Mouse (Mus musculus): ENCODE data around the gene Pop7.

Pop7 gene

GRCm38 (mm10) chr5:137528247-137528968 is 26.1 kb upstream of the Pop7 start:
- no peak for DNase-seq (ENCODE audit: low read depth, low spot score)

- DNase-seq (ENCODE audit: low read depth, low spot score) = no peak
Measured at GRCm38 (mm10) chr5:137527413-137527812, 25.1 kb upstream of the Pop7 start.

- no peak for DNase-seq (ENCODE audit: low read depth, low spot score)
Measured at GRCm38 (mm10) chr5:137526192-137526936, 24.0 kb upstream of the Pop7 start.

GRCm38 (mm10) chr5:137525511-137525910 is 23.2 kb upstream of the Pop7 start:
- no peak for DNase-seq (ENCODE audit: low read depth, low spot score)

GRCm38 (mm10) chr5:137524671-137525070 is 22.4 kb upstream of the Pop7 start:
- DNase-seq (ENCODE audit: low read depth, low spot score) = no peak

- DNase-seq (ENCODE audit: low read depth, low spot score) = no peak
Measured at GRCm38 (mm10) chr5:137524251-137524515, 21.9 kb upstream of the Pop7 start.

GRCm38 (mm10) chr5:137523396-137524250 is 21.3 kb upstream of the Pop7 start:
- DNase-seq (ENCODE audit: low read depth, low spot score) = no peak

- DNase-seq (ENCODE audit: low read depth, low spot score) = no peak
Measured at GRCm38 (mm10) chr5:137522711-137523110, 20.4 kb upstream of the Pop7 start.

GRCm38 (mm10) chr5:137521861-137522260 is 19.5 kb upstream of the Pop7 start:
- DNase-seq (ENCODE audit: low read depth, low spot score) = no peak

GRCm38 (mm10) chr5:137519691-137520550 is 17.6 kb upstream of the Pop7 start:
- no peak for DNase-seq (ENCODE audit: low read depth, low spot score)

GRCm38 (mm10) chr5:137518436-137518835 is 16.1 kb upstream of the Pop7 start, which contains the start of gene Gigyf1:
Gene Gigyf1, plus strand, starts transcription at chr5:137518548.
- DNase-seq (ENCODE audit: low read depth, low spot score) = no peak

GRCm38 (mm10) chr5:137514811-137515210 is 12.5 kb upstream of the Pop7 start:
- DNase-seq (ENCODE audit: low read depth, low spot score) = no peak

- no peak for DNase-seq (ENCODE audit: low read depth, low spot score)
Measured at GRCm38 (mm10) chr5:137513951-137514721, 11.8 kb upstream of the Pop7 start.

- no peak for DNase-seq (ENCODE audit: low read depth, low spot score)
Measured at GRCm38 (mm10) chr5:137512847-137513794, 10.8 kb upstream of the Pop7 start.

GRCm38 (mm10) chr5:137511706-137512105 is 9.4 kb upstream of the Pop7 start:
- DNase-seq (ENCODE audit: low read depth, low spot score) = no peak

GRCm38 (mm10) chr5:137510573-137511390 is 8.5 kb upstream of the Pop7 start:
- no peak for DNase-seq (ENCODE audit: low read depth, low spot score)

- DNase-seq (ENCODE audit: low read depth, low spot score) = no peak
Measured at GRCm38 (mm10) chr5:137510014-137510501, 7.7 kb upstream of the Pop7 start.

GRCm38 (mm10) chr5:137504041-137504440 is 1.7 kb upstream of the Pop7 start:
- no peak for DNase-seq (ENCODE audit: low read depth, low spot score)
